Mouse (Mus musculus): ENCODE measurements around the gene Zbtb34. TPM values are rescaled to one million over a fixed set of nuclear protein-coding genes. Genes with fewer than 3 reads are reported as not detected.
A peak's percentile ranks its signal among the peaks of the same experiment; 100 is the strongest.

Zbtb34 gene
- polyA plus RNA-seq, 1 experiment from 2014 or later, result 1.1 TPM

- DNase-seq (peak; percentile 94), ATAC-seq (peak; percentile 97)
- TF ChIP-seq CTCF (IDR thresholded peaks at IDR 0.05; ENCODE audit: low read depth) (no peak), EP300 (IDR thresholded peaks at IDR 0.05; ENCODE audit: low read depth) (no peak)
- Histone ChIP-seq H3K27ac (ENCODE audit: low read depth) (peak within 1 kb of the TSS; percentile 79), H3K27me3 (ENCODE audit: insufficient read depth, low read length) (no peaks in the 10 kb centered on the region), H3K9me3 (ENCODE audit: low read length) (no peaks in the 10 kb centered on the region), H3K4me2 (ENCODE audit: low read depth, low read length) (peak within 1 kb of the TSS; percentile 88), H3K36me3 (replicated peaks; ENCODE audit: insufficient read depth, low read length) (no peaks in the 10 kb centered on the region), H3K4me3 (ENCODE audit: low read depth, low read length) (peak within 1 kb of the TSS; percentile 55), H3K9ac (replicated peaks) (peak within 1 kb of the TSS; percentile 50), H3K4me1 (ENCODE audit: insufficient read depth) (peaks cover 3% of the 10 kb centered on the region; the same call in 1 of the 2 replicates)
- WGBS (ENCODE audit: insufficient replicate concordance), result under 1% methylated on average over 29 of the region's 74 CpGs
Measured at GRCm38 (mm10) chr2:33370777-33371647, 60.1 kb downstream of the Zbtb34 start, which contains the start of gene Ralgps1. Ralgps1 (minus strand) TSS chr2:33371486.

GRCm38 (mm10) chr2:33370276-33370776, 60.8 kb downstream of the Zbtb34 start:
- Histone ChIP-seq H3K9ac (replicated peaks) (no peak overlapping the region), H3K27ac (ENCODE audit: low read depth) (no peak overlapping the region)

GRCm38 (mm10) chr2:33369453-33369852, 61.7 kb downstream of the Zbtb34 start:
- ATAC-seq, result no peak
- H3K4me1 ChIP-seq (ENCODE audit: insufficient read depth), result peaks cover 12% of the 10 kb centered on the region; the same call in 1 of the 2 replicates
- no peaks in the 10 kb centered on the region for H3K36me3 ChIP-seq (replicated peaks; ENCODE audit: insufficient read depth, low read length)
- no peak overlapping the region for H3K4me3 ChIP-seq (ENCODE audit: low read depth, low read length)
- 79% methylated on average over 3 of the region's 3 CpGs for WGBS (ENCODE audit: insufficient replicate concordance)
- H3K27ac ChIP-seq (ENCODE audit: low read depth), result no peak overlapping the region
- no peaks in the 10 kb centered on the region for H3K27me3 ChIP-seq (ENCODE audit: insufficient read depth, low read length)
- TF ChIP-seq EP300 (IDR thresholded peaks at IDR 0.05; ENCODE audit: low read depth) (no peak), CTCF (IDR thresholded peaks at IDR 0.05; ENCODE audit: low read depth) (no peak)
- DNase-seq, result no peak
- no peak overlapping the region for H3K9ac ChIP-seq (replicated peaks)
- H3K9me3 ChIP-seq (ENCODE audit: low read length), result no peaks in the 10 kb centered on the region
- no peak overlapping the region for H3K4me2 ChIP-seq (ENCODE audit: low read depth, low read length)

More at GRCm38 (mm10) chr2:33370276-33370776, 60.8 kb downstream of the Zbtb34 start:
- DNase-seq (no peak), ATAC-seq (no peak)
- Histone ChIP-seq H3K4me3 (ENCODE audit: low read depth, low read length) (peak overlapping the region; percentile 55), H3K9me3 (ENCODE audit: low read length) (no peaks in the 10 kb centered on the region), H3K4me2 (ENCODE audit: low read depth, low read length) (peak overlapping the region; percentile 88), H3K27me3 (ENCODE audit: insufficient read depth, low read length) (no peaks in the 10 kb centered on the region), H3K4me1 (ENCODE audit: insufficient read depth) (peaks cover 3% of the 10 kb centered on the region; the same call in 1 of the 2 replicates), H3K36me3 (replicated peaks; ENCODE audit: insufficient read depth, low read length) (no peaks in the 10 kb centered on the region)
- 17% methylated on average over 14 of the region's 15 CpGs for WGBS (ENCODE audit: insufficient replicate concordance)
- TF ChIP-seq CTCF (IDR thresholded peaks at IDR 0.05; ENCODE audit: low read depth) (no peak), EP300 (IDR thresholded peaks at IDR 0.05; ENCODE audit: low read depth) (no peak)

- ATAC-seq (no peak), DNase-seq (no peak)
- Histone ChIP-seq H3K9me3 (ENCODE audit: low read length) (no peaks in the 10 kb centered on the region), H3K36me3 (replicated peaks; ENCODE audit: insufficient read depth, low read length) (no peaks in the 10 kb centered on the region), H3K4me3 (ENCODE audit: low read depth, low read length) (no peak overlapping the region), H3K9ac (replicated peaks) (no peak overlapping the region), H3K27me3 (ENCODE audit: insufficient read depth, low read length) (no peaks in the 10 kb centered on the region), H3K27ac (ENCODE audit: low read depth) (no peak overlapping the region), H3K4me2 (ENCODE audit: low read depth, low read length) (no peak overlapping the region), H3K4me1 (ENCODE audit: insufficient read depth) (peaks cover 16% of the 10 kb centered on the region; the same call in 1 of the 2 replicates)
- 76% methylated on average over 1 of the region's 1 CpGs for WGBS (ENCODE audit: insufficient replicate concordance)
- TF ChIP-seq CTCF (IDR thresholded peaks at IDR 0.05; ENCODE audit: low read depth) (no peak), EP300 (IDR thresholded peaks at IDR 0.05; ENCODE audit: low read depth) (no peak)
Measured at GRCm38 (mm10) chr2:33368486-33368885, 62.6 kb downstream of the Zbtb34 start.

- 61% methylated on average over 9 of the region's 9 CpGs for WGBS (ENCODE audit: insufficient replicate concordance)
- no peak overlapping the region for H3K4me3 ChIP-seq (ENCODE audit: low read depth, low read length)
- H3K27ac ChIP-seq (ENCODE audit: low read depth), result peak overlapping the region; percentile 24; the same call in 1 of the 2 replicates
- ATAC-seq, result peak; percentile 51
- no peak overlapping the region; the same call in 1 of the 2 replicates for H3K4me2 ChIP-seq (ENCODE audit: low read depth, low read length)
- no peaks in the 10 kb centered on the region for H3K27me3 ChIP-seq (ENCODE audit: insufficient read depth, low read length)
- H3K36me3 ChIP-seq (replicated peaks; ENCODE audit: insufficient read depth, low read length), result no peaks in the 10 kb centered on the region
- H3K9me3 ChIP-seq (ENCODE audit: low read length), result no peaks in the 10 kb centered on the region
- peaks cover 21% of the 10 kb centered on the region for H3K4me1 ChIP-seq (ENCODE audit: insufficient read depth)
- peak; percentile 26 for DNase-seq
- H3K9ac ChIP-seq (replicated peaks), result no peak overlapping the region
- TF ChIP-seq CTCF (IDR thresholded peaks at IDR 0.05; ENCODE audit: low read depth), result no peak
- no peak for TF ChIP-seq EP300 (IDR thresholded peaks at IDR 0.05; ENCODE audit: low read depth)
Measured at GRCm38 (mm10) chr2:33365703-33366471, 65.2 kb downstream of the Zbtb34 start.

All from liver, postnatal 0 days (tissue).